Mouse (Mus musculus) brain, embryonic 14.5 days (tissue): ENCODE data around the gene Ccl5. TPM values are rescaled to one million over a fixed set of nuclear protein-coding genes. Genes with fewer than 3 reads are reported as not detected.

ENCODE experiments used
- DNase-seq: peaks from one replicate; pipeline ENCODE4 v3.0.0-alpha.2; 2011; ENCODE audit warnings: low read depth
- CTCF ChIP-seq: fragments of 200-500 bp; IDR thresholded peaks from 2 replicates; pipeline ENCODE4 v1.5.1; 2012; ENCODE audit warnings: inconsistent platforms, mild to moderate bottlenecking, moderate library complexity, borderline replicate concordance; ENCODE audit not compliant: insufficient read depth, insufficient read length; ENCODE audit errors: extremely low read depth
- POLR2A ChIP-seq: fragments of 200-500 bp; IDR thresholded peaks from 2 replicates; pipeline ENCODE4 v1.6.1; 2012; ENCODE audit warnings: mild to moderate bottlenecking, inconsistent platforms, borderline replicate concordance; ENCODE audit not compliant: poor library complexity, insufficient read depth, insufficient read length, severe bottlenecking; ENCODE audit errors: extremely low read depth
- polyA plus RNA-seq: library from polyadenylated mRNA; depleted of rRNA; stranded (reverse); fragments of >200 nt; gene quantifications from 2 replicates; pipeline ENCODE4 v1.2.3, GENCODE M21; 2012; rRNA removed

The Ccl5 gene
- polyA plus RNA-seq: 0.21 TPM in 1 of 2 replicates, not detected in the other

- DNase-seq: no peak
- TF ChIP-seq POLR2A (no peak), CTCF (no peak)
These were observed at the start of gene Ccl5 for GRCm38 (mm10) chr11:83530360-83530759. Ccl5 (minus strand) TSS chr11:83530518.

- no peak for DNase-seq
- TF ChIP-seq CTCF (no peak), POLR2A (no peak)
These were observed 48.7 kb upstream of the Ccl5 start for GRCm38 (mm10) chr11:83578999-83579398.

GRCm38 (mm10) chr11:83578186-83578760 lies 48.0 kb upstream of the Ccl5 start, which contains the start of gene Ccl9:
Ccl9 (minus strand) TSS chr11:83578636.
- TF ChIP-seq POLR2A: no peak
- TF ChIP-seq CTCF: no peak

GRCm38 (mm10) chr11:83576927-83577555 lies 46.7 kb upstream of the Ccl5 start:
- no peak for DNase-seq
- TF ChIP-seq POLR2A (no peak), CTCF (no peak)

More at GRCm38 (mm10) chr11:83578186-83578760, 48.0 kb upstream of the Ccl5 start, which contains the start of gene Ccl9:
- peak; percentile 10 for DNase-seq

- DNase-seq: no peak
- TF ChIP-seq POLR2A (no peak), CTCF (no peak)
These were observed 42.5 kb upstream of the Ccl5 start for GRCm38 (mm10) chr11:83572834-83573233.

- no peak for DNase-seq
These were observed 41.9 kb upstream of the Ccl5 start for GRCm38 (mm10) chr11:83572223-83572622.

GRCm38 (mm10) chr11:83570189-83570588 lies 39.9 kb upstream of the Ccl5 start:
- TF ChIP-seq POLR2A (no peak), CTCF (no peak)
- no peak for DNase-seq

More at GRCm38 (mm10) chr11:83572223-83572622, 41.9 kb upstream of the Ccl5 start:
- TF ChIP-seq CTCF (no peak), POLR2A (no peak)

GRCm38 (mm10) chr11:83569249-83569648 lies 38.9 kb upstream of the Ccl5 start:
- TF ChIP-seq CTCF: no peak
- no peak for TF ChIP-seq POLR2A
- no peak for DNase-seq

GRCm38 (mm10) chr11:83568786-83569185 lies 38.5 kb upstream of the Ccl5 start:
- no peak for DNase-seq
- TF ChIP-seq POLR2A: no peak
- no peak for TF ChIP-seq CTCF

GRCm38 (mm10) chr11:83568061-83568460 lies 37.7 kb upstream of the Ccl5 start:
- TF ChIP-seq POLR2A: no peak
- TF ChIP-seq CTCF: no peak
- no peak for DNase-seq

GRCm38 (mm10) chr11:83567311-83567710 lies 37.0 kb upstream of the Ccl5 start:
- no peak for DNase-seq
- TF ChIP-seq POLR2A: no peak
- TF ChIP-seq CTCF: no peak

GRCm38 (mm10) chr11:83566617-83567016 lies 36.3 kb upstream of the Ccl5 start:
- DNase-seq: no peak
- TF ChIP-seq CTCF (no peak), POLR2A (no peak)
